In the genomic region with DNA sequence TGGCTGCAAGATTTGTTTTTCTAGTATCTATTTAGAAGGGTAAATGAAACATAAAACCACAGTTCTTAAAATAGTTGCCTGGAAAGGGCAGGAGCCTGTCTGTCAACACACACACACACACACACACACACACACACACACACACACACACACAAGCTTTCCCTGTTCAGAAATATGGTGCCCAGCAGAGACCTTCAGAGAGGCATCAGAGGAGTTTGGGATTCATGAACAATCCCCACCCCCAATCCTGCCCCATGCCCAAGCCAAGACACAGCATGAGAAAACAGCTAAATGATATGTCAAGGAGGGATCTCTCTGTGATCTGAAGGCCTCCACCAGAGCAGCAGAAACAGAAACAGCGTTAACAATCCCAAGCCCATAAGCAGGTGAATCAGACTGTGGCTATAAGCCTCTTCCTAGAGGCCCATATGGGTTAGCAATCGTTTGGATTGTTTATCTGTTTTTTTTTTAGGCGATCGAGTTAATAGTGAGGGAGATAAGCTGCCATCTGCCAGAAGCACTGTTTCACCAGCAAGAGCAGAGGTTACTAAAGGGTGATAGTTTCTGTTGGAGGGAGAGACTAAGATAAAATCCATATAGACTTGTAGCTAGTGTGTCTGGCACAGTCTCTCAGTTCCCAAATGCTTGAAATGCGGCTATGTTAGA, we compare ENCODE assay signal across 17 mouse cellular contexts. TPM values are rescaled to one million over a fixed set of nuclear protein-coding genes. Genes with fewer than 3 reads are reported as not detected.
DNase-seq lines count a peak whose midpoint lies in the region; ATAC-seq and TF ChIP-seq lines count a peak whose summit lies in the region.
"Had no signal": no experiment of that assay in that cellular context is flagged by ENCODE, and none has a peak within 500 bp of the region (broad histone marks: within the 10 kb centered on the region; RNA-seq: fewer than 3 reads in every experiment).

No protein-coding gene starts in this region.

- no peaks in the 10 kb centered on the region for H3K36me3 ChIP-seq in forebrain, postnatal 0 days (ENCODE audit: insufficient read depth)
- H3K36me3 ChIP-seq: embryonic facial prominence, embryonic 15.5 days; liver, embryonic 13.5 days had no signal

- no peak for TF ChIP-seq CTCF in layer of hippocampus, adult 2 months (conservative IDR thresholded peaks at IDR 0.05)
- TF ChIP-seq CTCF in forebrain, postnatal 0 days (IDR thresholded peaks at IDR 0.05; ENCODE audit: low read depth) = no peak

- no peak for ATAC-seq in forebrain, postnatal 0 days
- ATAC-seq in megakaryocyte progenitor cell, adult 5-6 weeks (replicated peaks; ENCODE audit: poor library complexity) = no peak
- ATAC-seq: inflammation-experienced regulatory T-cells, adult 6 months had no signal

- 59% methylated on average over 5 of the region's 5 CpGs for WGBS in forebrain, postnatal 0 days

- H3K4me2 ChIP-seq in forebrain, postnatal 0 days (ENCODE audit: low read depth) = no peak overlapping the region
- H3K4me2 ChIP-seq: embryonic facial prominence, embryonic 15.5 days; liver, embryonic 13.5 days had no signal

- no peaks in the 10 kb centered on the region for H3K9me3 ChIP-seq in forebrain, postnatal 0 days (ENCODE audit: low read length)
- H3K9me3 ChIP-seq: embryonic facial prominence, embryonic 15.5 days; liver, embryonic 13.5 days had no signal

- intact Hi-C loops in gastrocnemius, postnatal 36 days (cut with DNase I) = no loop called here
- intact Hi-C loops in left cerebral cortex, postnatal 25 days (cut with DNase I) = no loop called here

- peaks cover 23% of the 10 kb centered on the region for H3K4me1 ChIP-seq in forebrain, postnatal 0 days (ENCODE audit: insufficient read depth)

- H3K9ac ChIP-seq in forebrain, postnatal 0 days = no peak overlapping the region
- H3K9ac ChIP-seq: embryonic facial prominence, embryonic 15.5 days; liver, embryonic 13.5 days had no signal

- H3K4me3 ChIP-seq in layer of hippocampus, adult 2 months = no peak overlapping the region
- H3K4me3 ChIP-seq in forebrain, postnatal 0 days (ENCODE audit: low read depth, low read length) = no peak overlapping the region
- H3K4me3 ChIP-seq: embryonic facial prominence, embryonic 15.5 days; liver, embryonic 13.5 days had no signal

- peak overlapping the region; percentile 86 for H3K27ac ChIP-seq in layer of hippocampus, adult 2 months
- 0 out of 2 replicates have a peak overlapping the region, but pooled peaks have one; percentile 60 for H3K27ac ChIP-seq in forebrain, postnatal 0 days (ENCODE audit: low read depth, low read length)
- H3K27ac ChIP-seq: embryonic facial prominence, embryonic 15.5 days; liver, embryonic 13.5 days had no signal

- peak; percentile 30 to 47 for DNase-seq in gastrocnemius, adult 8-10 months (ENCODE audit: low spot score in 2 of 2)
- no peak for DNase-seq in gastrocnemius, postnatal 36 days
- no peak for DNase-seq in layer of hippocampus, adult 2 months (ENCODE audit: low spot score in 2 of 2)
- DNase-seq in layer of hippocampus, postnatal 36 days = no peak
- peak; percentile 57 for DNase-seq in Muller cell, postnatal 12 days (ENCODE audit: inconsistent ontology term)
- no peak for DNase-seq in forebrain, postnatal 0 days
- no peak for DNase-seq in left cerebral cortex, postnatal 25 days (ENCODE audit: low spot score in 2 of 2)
- DNase-seq: adrenal gland, postnatal 10 days; liver, embryonic 13.5 days had no signal

- H3K27me3 ChIP-seq in forebrain, postnatal 0 days (ENCODE audit: insufficient read depth, low read length) = no peaks in the 10 kb centered on the region

RNA-seq across cellular contexts. Expression of gene Celf3, which starts 4.4 kb away (rescaled TPM):
- not detected for total RNA-seq in gastrocnemius, adult 8-10 months (2022)
- total RNA-seq in gastrocnemius, postnatal 36 days (2021) = not detected
- total RNA-seq in layer of hippocampus, adult 2 months (2021) = 100 to 1,000 TPM; 184 to 202 TPM
- total RNA-seq in layer of hippocampus, postnatal 36 days (2021) = 100 to 1,000 TPM; 156 to 195 TPM
- total RNA-seq in forebrain, postnatal 0 days (2014; rRNA removed) = 223 and 278 TPM in 2 replicates
- polyA plus RNA-seq in forebrain, postnatal 0 days (2015; fragmentation: Nextera tagmentation; extraction: Ambion mirVana) = 247 and 295 TPM in 2 replicates
- total RNA-seq in megakaryocyte progenitor cell, adult 5-6 weeks (2015) = not detected in 2 replicates
- 0.08 TPM in 1 of 2 replicates, not detected in the other for total RNA-seq in megakaryocyte progenitor cell, adult 5-6 weeks (2017)
- total RNA-seq in left cerebral cortex, postnatal 25 days (2021) = 100 to 1,000 TPM; 166 to 170 TPM
- total RNA-seq: hematopoietic stem cell, adult 5-6 weeks; megakaryocyte-erythroid progenitor cell, adult 5-6 weeks had no signal

RNA-seq across cellular contexts. Expression of gene Riiad1, which starts 6.4 kb away (rescaled TPM):
- total RNA-seq in gastrocnemius, adult 8-10 months (2022) = 10 to 100 TPM; 10.6 to 11.8 (median 11.3) TPM
- 1 to 10 TPM; 5.5 to 8.3 TPM for total RNA-seq in gastrocnemius, postnatal 36 days (2021)
- total RNA-seq in layer of hippocampus, adult 2 months (2021) = 1 to 10 TPM; 5.8 to 7.2 TPM
- total RNA-seq in layer of hippocampus, postnatal 36 days (2021) = 1 to 10 TPM; 5.7 to 6.3 TPM
- 7.3 and 14.2 TPM in 2 replicates for total RNA-seq in forebrain, postnatal 0 days (2014; rRNA removed)
- 24.7 and 27.1 TPM in 2 replicates for polyA plus RNA-seq in forebrain, postnatal 0 days (2015; fragmentation: Nextera tagmentation; extraction: Ambion mirVana)
- total RNA-seq in megakaryocyte progenitor cell, adult 5-6 weeks (2015) = 1.1 and 1.4 TPM in 2 replicates
- not detected in 2 replicates for total RNA-seq in megakaryocyte progenitor cell, adult 5-6 weeks (2017)
- 1 to 10 TPM; 4.2 to 5.3 TPM for total RNA-seq in left cerebral cortex, postnatal 25 days (2021)
- total RNA-seq: ES-E14; hematopoietic stem cell, adult 5-6 weeks had no signal
- polyA plus RNA-seq: inflammation-experienced regulatory T-cells, adult 6 months; liver, embryonic 13.5 days had no signal

RNA-seq across cellular contexts. Expression of gene Oaz3, which starts 30.0 kb away (rescaled TPM):
- total RNA-seq in gastrocnemius, adult 8-10 months (2022) = not detected
- not detected for total RNA-seq in gastrocnemius, postnatal 36 days (2021)
- total RNA-seq in layer of hippocampus, adult 2 months (2021) = not detected
- total RNA-seq in layer of hippocampus, postnatal 36 days (2021) = not detected
- total RNA-seq in forebrain, postnatal 0 days (2014; rRNA removed) = not detected in 2 replicates
- polyA plus RNA-seq in forebrain, postnatal 0 days (2015; fragmentation: Nextera tagmentation; extraction: Ambion mirVana) = 0.34 and 0.85 TPM in 2 replicates
- total RNA-seq in megakaryocyte progenitor cell, adult 5-6 weeks (2015) = 0.46 TPM in 1 of 2 replicates, not detected in the other
- total RNA-seq in megakaryocyte progenitor cell, adult 5-6 weeks (2017) = not detected in 2 replicates
- total RNA-seq in left cerebral cortex, postnatal 25 days (2021) = not detected
- total RNA-seq: hematopoietic stem cell, adult 5-6 weeks; left cerebral cortex, adult 18-20 months; megakaryocyte-erythroid progenitor cell, adult 5-6 weeks had no signal
- polyA plus RNA-seq: small intestine, adult 2 months had no signal

RNA-seq across cellular contexts. Expression of gene Mrpl9, which starts 30.6 kb away (rescaled TPM):
- total RNA-seq in gastrocnemius, adult 8-10 months (2022) = 10 to 100 TPM; 29.1 to 33.8 (median 32.0) TPM
- total RNA-seq in gastrocnemius, postnatal 36 days (2021) = 10 to 100 TPM; 34.6 to 34.7 TPM
- total RNA-seq in layer of hippocampus, adult 2 months (2021) = 10 to 100 TPM; 41.3 to 44.4 TPM
- total RNA-seq in layer of hippocampus, postnatal 36 days (2021) = 10 to 100 TPM; 44.7 to 45.3 TPM
- total RNA-seq in forebrain, postnatal 0 days (2014; rRNA removed) = 66.4 and 71.6 TPM in 2 replicates
- 51.9 and 56.7 TPM in 2 replicates for polyA plus RNA-seq in forebrain, postnatal 0 days (2015; fragmentation: Nextera tagmentation; extraction: Ambion mirVana)
- 46.9 and 53.0 TPM in 2 replicates for total RNA-seq in megakaryocyte progenitor cell, adult 5-6 weeks (2015)
- total RNA-seq in megakaryocyte progenitor cell, adult 5-6 weeks (2017) = 53.3 and 54.6 TPM in 2 replicates
- 10 to 100 TPM; 37.8 to 38.9 TPM for total RNA-seq in left cerebral cortex, postnatal 25 days (2021)

Comparison
In these comparisons a context has a peak if more than half of its experiments do, and no peak if none do; other contexts are left out.
1. DNase-seq: peak in gastrocnemius, adult 8-10 months (2 of 2) and Muller cell, postnatal 12 days (single experiment); none in gastrocnemius, postnatal 36 days (0 of 2), layer of hippocampus, adult 2 months (0 of 2), layer of hippocampus, postnatal 36 days (0 of 2), forebrain, postnatal 0 days (single experiment) and left cerebral cortex, postnatal 25 days (0 of 2).
2. RNA of gene Celf3, which starts 4.4 kb away (total RNA-seq): 223 to 278 TPM in forebrain, postnatal 0 days, 184 to 202 TPM in layer of hippocampus, adult 2 months, 156 to 195 TPM in layer of hippocampus, postnatal 36 days and 166 to 170 TPM in left cerebral cortex, postnatal 25 days; 0.08 TPM in megakaryocyte progenitor cell, adult 5-6 weeks, not detected in gastrocnemius, adult 8-10 months and not detected in gastrocnemius, postnatal 36 days; every median in the first group is over 100 times any median in the second.